9 mouse cellular contexts compared by ENCODE assay signal in the genomic region with DNA sequence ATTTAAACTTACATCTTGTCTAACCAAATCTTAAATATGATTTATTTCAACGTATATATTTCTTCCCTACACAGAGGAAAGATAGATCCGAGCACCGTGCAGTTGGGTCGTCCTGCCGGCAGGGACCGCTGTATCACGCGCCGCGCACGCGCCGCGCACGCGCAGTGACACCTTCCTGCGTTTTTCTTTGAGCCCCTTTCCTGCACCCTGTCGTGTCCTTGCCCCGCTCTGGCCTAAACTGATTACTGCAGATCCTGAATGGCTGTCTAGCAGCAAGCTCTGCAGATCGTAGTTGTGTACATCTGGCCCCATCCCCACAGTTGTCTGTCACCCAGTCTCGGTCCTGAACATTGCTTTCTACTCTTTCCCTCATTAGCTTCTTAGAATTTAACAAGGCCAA. TPM values are rescaled to one million over a fixed set of nuclear protein-coding genes. Genes with fewer than 3 reads are reported as not detected.
DNase-seq lines count a peak whose midpoint lies in the region; ATAC-seq and TF ChIP-seq lines count a peak whose summit lies in the region.
"Had no signal": no experiment of that assay in that cellular context is flagged by ENCODE, and none has a peak within 500 bp of the region (broad histone marks: within the 10 kb centered on the region; RNA-seq: fewer than 3 reads in every experiment).

No protein-coding gene starts in this region.

- peak overlapping the region; percentile 77 for H3K27ac ChIP-seq in forebrain, embryonic 14.5 days (ENCODE audit: low read depth, low read length)
- H3K27ac ChIP-seq in lung, embryonic 16.5 days (ENCODE audit: low read length): peak overlapping the region; percentile 77

- no peak for ATAC-seq in G1E (ENCODE audit: extremely low read depth, insufficient number of reproducible peaks, low FRiP score, poor library complexity, severe bottlenecking)
- ATAC-seq in forebrain, embryonic 14.5 days: peak; percentile 25; the same call in 1 of the 2 replicates
- ATAC-seq in lung, embryonic 16.5 days (ENCODE audit: low read depth): peak; percentile 11

- peaks cover 15% of the 10 kb centered on the region for H3K36me3 ChIP-seq in G1E (replicated peaks)
- H3K36me3 ChIP-seq in forebrain, embryonic 14.5 days (ENCODE audit: control insufficient read depth, insufficient read depth, low read length): peaks cover 8% of the 10 kb centered on the region
- peaks cover 6% of the 10 kb centered on the region for H3K36me3 ChIP-seq in lung, embryonic 16.5 days (ENCODE audit: control insufficient read depth, insufficient read depth, low read length)

- peak overlapping the region; percentile 48; the same call in 1 of the 2 replicates for H3K4me3 ChIP-seq in G1E (ENCODE audit: low read depth, low read length)
- H3K4me3 ChIP-seq in forebrain, embryonic 14.5 days (ENCODE audit: low read depth, low read length): no peak overlapping the region
- H3K4me3 ChIP-seq in lung, embryonic 16.5 days (ENCODE audit: low read length): 0 out of 2 replicates have a peak overlapping the region, but pooled peaks have one; percentile 1

- intact Hi-C loops in heart, postnatal 36 days (cut with DNase I): no loop called here

- no peaks in the 10 kb centered on the region for H3K27me3 ChIP-seq in G1E (ENCODE audit: insufficient read depth, low read length)
- no peaks in the 10 kb centered on the region for H3K27me3 ChIP-seq in forebrain, embryonic 14.5 days (replicated peaks; ENCODE audit: control insufficient read depth, insufficient read depth, low read length)
- H3K27me3 ChIP-seq in lung, embryonic 16.5 days (ENCODE audit: control insufficient read depth, insufficient read depth, low read depth, low read length): no peaks in the 10 kb centered on the region

- peak overlapping the region; percentile 44 for H3K9ac ChIP-seq in forebrain, embryonic 14.5 days (ENCODE audit: low read length)
- peak overlapping the region; percentile 62 for H3K9ac ChIP-seq in lung, embryonic 16.5 days (ENCODE audit: low read length)

- peak; percentile 25; the same call in 1 of the 2 replicates for TF ChIP-seq CTCF in G1E (IDR thresholded peaks at IDR 0.05; ENCODE audit: low read depth, low read length)

- 5% methylated on average over 21 of the region's 21 CpGs for WGBS in forebrain, embryonic 14.5 days
- WGBS in lung, embryonic 16.5 days: 7% methylated on average over 21 of the region's 21 CpGs

- no peak for DNase-seq in G1E (ENCODE audit: low spot score)
- peak; percentile 83 for DNase-seq in cerebellum, adult 11-12 months
- DNase-seq in forebrain, embryonic 14.5 days (ENCODE audit: low spot score): peak; percentile 90
- peak; percentile 84 to 87 for DNase-seq in heart, postnatal 36 days
- DNase-seq in layer of hippocampus, adult 18-20 months (ENCODE audit: low spot score in 2 of 2): peak; percentile 77 to 87
- DNase-seq in ovary, adult 18-20 months (ENCODE audit: low spot score): peak; percentile 70
- DNase-seq in testis, postnatal 14 days (ENCODE audit: low spot score): peak; percentile 81

- H3K4me2 ChIP-seq in forebrain, embryonic 14.5 days (ENCODE audit: low read length): peak overlapping the region; percentile 39
- H3K4me2 ChIP-seq in lung, embryonic 16.5 days (ENCODE audit: low read depth, low read length): peak overlapping the region; percentile 48

- peaks cover 53% of the 10 kb centered on the region for H3K4me1 ChIP-seq in G1E (ENCODE audit: insufficient read depth, low read depth, low read length)
- peaks cover 28% of the 10 kb centered on the region for H3K4me1 ChIP-seq in forebrain, embryonic 14.5 days (ENCODE audit: control insufficient read depth, insufficient read depth, low read length)
- peaks cover 31% of the 10 kb centered on the region for H3K4me1 ChIP-seq in lung, embryonic 16.5 days (replicated peaks; ENCODE audit: control insufficient read depth, insufficient read depth, low read length)

- H3K9me3 ChIP-seq in G1E (replicated peaks): no peaks in the 10 kb centered on the region
- no peaks in the 10 kb centered on the region for H3K9me3 ChIP-seq in forebrain, embryonic 14.5 days (replicated peaks; ENCODE audit: control insufficient read depth, low read length)
- H3K9me3 ChIP-seq in lung, embryonic 16.5 days (ENCODE audit: control insufficient read depth, low read length): no peaks in the 10 kb centered on the region

RNA-seq across cellular contexts. Expression of gene Eef2, which starts 3.3 kb away (rescaled TPM):
- total RNA-seq in G1E (2014; fragmentation: Nextera tagmentation) (1,577 and 1,715 TPM in 2 replicates), G1E (2017) (1,676 and 1,695 TPM in 2 replicates)
- polyA plus RNA-seq in G1E (2012): 2,355 and 3,878 TPM in 2 replicates
- polyA plus RNA-seq in forebrain, embryonic 14.5 days (2014; fragmentation: Nextera tagmentation; extraction: Ambion mirVana): 474 and 520 TPM in 2 replicates
- total RNA-seq in heart, postnatal 36 days (2021): 1,000 to 10,000 TPM; 1,005 to 1,085 TPM
- 100 to 1,000 TPM; 907 to 934 TPM for total RNA-seq in layer of hippocampus, adult 18-20 months (2021)
- 589 and 620 TPM in 2 replicates for polyA plus RNA-seq in lung, embryonic 16.5 days (2015; fragmentation: Nextera tagmentation; extraction: Ambion mirVana)

RNA-seq across cellular contexts. Expression of gene Pias4, which starts 5.4 kb away (rescaled TPM):
- total RNA-seq in G1E (2014; fragmentation: Nextera tagmentation) (28.6 and 34.4 TPM in 2 replicates), G1E (2017) (21.2 and 24.8 TPM in 2 replicates)
- polyA plus RNA-seq in G1E (2012): 62.7 and 70.5 TPM in 2 replicates
- 44.0 and 45.5 TPM in 2 replicates for polyA plus RNA-seq in forebrain, embryonic 14.5 days (2014; fragmentation: Nextera tagmentation; extraction: Ambion mirVana)
- total RNA-seq in heart, postnatal 36 days (2021): 10 to 100 TPM; 14.0 to 17.1 TPM
- total RNA-seq in layer of hippocampus, adult 18-20 months (2021): 10 to 100 TPM; 27.5 to 30.8 TPM
- 35.5 and 41.8 TPM in 2 replicates for polyA plus RNA-seq in lung, embryonic 16.5 days (2015; fragmentation: Nextera tagmentation; extraction: Ambion mirVana)

RNA-seq across cellular contexts. Expression of gene Dapk3, which starts 9.7 kb away (rescaled TPM):
- 34.2 and 43.3 TPM in 2 replicates for total RNA-seq in G1E (2014; fragmentation: Nextera tagmentation)
- total RNA-seq in G1E (2017): 39.3 and 40.8 TPM in 2 replicates
- 69.8 and 96.7 TPM in 2 replicates for polyA plus RNA-seq in G1E (2012)
- 49.0 and 50.0 TPM in 2 replicates for polyA plus RNA-seq in forebrain, embryonic 14.5 days (2014; fragmentation: Nextera tagmentation; extraction: Ambion mirVana)
- total RNA-seq in heart, postnatal 36 days (2021): 10 to 100 TPM; 31.0 to 31.3 TPM
- total RNA-seq in layer of hippocampus, adult 18-20 months (2021): 10 to 100 TPM; 71.9 to 76.4 TPM
- 37.5 and 40.5 TPM in 2 replicates for polyA plus RNA-seq in lung, embryonic 16.5 days (2015; fragmentation: Nextera tagmentation; extraction: Ambion mirVana)

RNA-seq across cellular contexts. Expression of gene 4930442H23Rik, which starts 10.5 kb away (rescaled TPM):
- total RNA-seq in G1E (2014; fragmentation: Nextera tagmentation): not detected in 2 replicates
- total RNA-seq in G1E (2017): not detected in 2 replicates
- not detected in 2 replicates for polyA plus RNA-seq in G1E (2012)
- polyA plus RNA-seq in forebrain, embryonic 14.5 days (2014; fragmentation: Nextera tagmentation; extraction: Ambion mirVana): not detected in 2 replicates
- not detected for total RNA-seq in heart, postnatal 36 days (2021)
- not detected for total RNA-seq in layer of hippocampus, adult 18-20 months (2021)
- polyA plus RNA-seq in lung, embryonic 16.5 days (2015; fragmentation: Nextera tagmentation; extraction: Ambion mirVana): not detected in 2 replicates
- total RNA-seq: layer of hippocampus, adult 8-10 months had no signal

RNA-seq across cellular contexts. Expression of gene Nmrk2, which starts 28.7 kb away (rescaled TPM):
- total RNA-seq in G1E (2014; fragmentation: Nextera tagmentation): not detected in 2 replicates
- total RNA-seq in G1E (2017): not detected in 2 replicates
- polyA plus RNA-seq in G1E (2012): not detected in 2 replicates
- not detected in 2 replicates for polyA plus RNA-seq in forebrain, embryonic 14.5 days (2014; fragmentation: Nextera tagmentation; extraction: Ambion mirVana)
- total RNA-seq in heart, postnatal 36 days (2021): 1 to 10 TPM; 7.8 to 7.9 TPM
- total RNA-seq in layer of hippocampus, adult 18-20 months (2021): under 1 TPM; 0.23 to 0.27 TPM
- 0.11 and 0.31 TPM in 2 replicates for polyA plus RNA-seq in lung, embryonic 16.5 days (2015; fragmentation: Nextera tagmentation; extraction: Ambion mirVana)
